Mouse (Mus musculus): ENCODE data around the gene Cbr1. TPM values are rescaled to one million over a fixed set of nuclear protein-coding genes. Genes with fewer than 3 reads are reported as not detected.
A peak's percentile ranks its signal among the peaks of the same experiment; 100 is the strongest.

The Cbr1 gene
- polyA plus RNA-seq, 1 experiment: 12.3 TPM

- 73% methylated on average over 4 of the region's 4 CpGs for WGBS
- no peaks in the 10 kb centered on the region for H3K4me1 ChIP-seq (ENCODE audit: control insufficient read depth, insufficient read depth, low read length)
- H3K27ac ChIP-seq (ENCODE audit: control insufficient read depth, insufficient read depth, low read depth, low read length, poor library complexity): no peak overlapping the region
- TF ChIP-seq POLR2A (IDR thresholded peaks at IDR 0.05; ENCODE audit: borderline replicate concordance, control insufficient read depth, low read depth, low read length): 0 out of 2 replicates have a peak, but pooled peaks have one; percentile 4
- no peak for TF ChIP-seq CTCF (IDR thresholded peaks at IDR 0.05; ENCODE audit: control insufficient read depth, insufficient read depth, low read length)
- no peak overlapping the region for H3K4me3 ChIP-seq (replicated peaks; ENCODE audit: control insufficient read depth, low read depth, low read length)
These were observed 19.0 kb downstream of the Cbr1 start for GRCm38 (mm10) chr16:93624671-93625070.

DNA sequence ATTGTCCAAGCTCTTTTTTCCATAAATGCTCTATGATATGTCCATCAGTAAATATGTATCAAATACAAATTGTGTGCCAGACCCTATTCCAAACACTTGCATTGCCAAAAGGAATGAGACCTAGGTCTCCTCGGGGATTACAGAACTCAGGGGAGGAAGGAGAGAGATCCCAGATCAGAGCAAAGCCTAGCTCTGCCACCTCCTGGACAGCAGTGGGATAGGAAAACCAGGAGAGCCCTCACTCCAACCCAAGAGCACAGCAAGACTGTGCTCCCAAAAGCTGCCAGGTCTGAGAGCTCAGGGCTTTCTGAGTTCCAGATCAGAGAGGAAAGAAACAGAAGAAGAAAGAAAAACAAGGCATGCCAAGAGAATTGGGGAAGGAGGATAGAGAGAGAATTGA is 21.1 kb downstream of the Cbr1 start:
- TF ChIP-seq CTCF (IDR thresholded peaks at IDR 0.05; ENCODE audit: control insufficient read depth, insufficient read depth, low read length): peak; percentile 10; the same call in 1 of the 2 replicates
- no peak for TF ChIP-seq POLR2A (IDR thresholded peaks at IDR 0.05; ENCODE audit: borderline replicate concordance, control insufficient read depth, low read depth, low read length)
- WGBS: 4% methylated on average over 1 of the region's 1 CpGs
- Histone ChIP-seq H3K4me3 (replicated peaks; ENCODE audit: control insufficient read depth, low read depth, low read length) (no peak overlapping the region), H3K4me1 (ENCODE audit: control insufficient read depth, insufficient read depth, low read length) (no peaks in the 10 kb centered on the region), H3K27ac (ENCODE audit: control insufficient read depth, insufficient read depth, low read depth, low read length, poor library complexity) (no peak overlapping the region)

DNA sequence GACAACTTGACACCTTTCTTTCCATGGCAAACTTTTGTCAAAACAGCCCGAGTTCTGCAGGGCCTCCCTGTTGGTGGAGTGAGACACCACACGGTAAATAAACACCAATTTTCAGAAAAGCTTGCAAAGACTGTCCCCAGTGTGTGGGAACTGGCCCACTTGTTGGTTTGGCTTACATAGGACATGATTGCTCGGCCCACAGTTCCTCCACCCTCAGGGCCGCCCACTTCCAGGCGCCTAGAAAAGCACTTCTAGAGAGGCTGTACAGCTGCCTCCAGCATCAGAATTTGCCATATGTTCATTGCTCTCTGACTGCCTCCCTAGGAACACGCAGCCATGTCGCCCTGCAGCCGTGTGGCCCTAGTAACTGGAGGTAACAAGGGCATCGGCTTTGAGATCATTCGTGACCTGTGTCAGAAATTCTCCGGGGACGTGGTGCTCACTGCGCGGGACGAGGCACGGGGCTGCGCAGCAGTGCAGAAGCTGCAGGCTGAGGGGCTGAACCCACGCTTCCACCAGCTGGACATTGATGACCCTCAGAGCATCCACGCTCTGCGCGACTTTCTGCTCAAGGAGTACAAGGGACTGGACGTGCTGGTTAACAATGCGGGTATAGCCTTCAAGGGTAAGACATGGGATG is 22.2 kb downstream of the Cbr1 start, which contains the start of gene Gm5678:
TSS of gene Gm5678 (plus strand) at position 337 of the 640 bp plus-strand sequence.
- H3K27ac ChIP-seq (ENCODE audit: control insufficient read depth, insufficient read depth, low read depth, low read length, poor library complexity): no peak within 1 kb of the TSS
- 82% methylated on average over 23 of the region's 23 CpGs for WGBS
- H3K4me1 ChIP-seq (ENCODE audit: control insufficient read depth, insufficient read depth, low read length): no peaks in the 10 kb centered on the region
- no peak within 1 kb of the TSS for H3K4me3 ChIP-seq (replicated peaks; ENCODE audit: control insufficient read depth, low read depth, low read length)
- TF ChIP-seq POLR2A (IDR thresholded peaks at IDR 0.05; ENCODE audit: borderline replicate concordance, control insufficient read depth, low read depth, low read length) (no peak), CTCF (IDR thresholded peaks at IDR 0.05; ENCODE audit: control insufficient read depth, insufficient read depth, low read length) (no peak)

DNA sequence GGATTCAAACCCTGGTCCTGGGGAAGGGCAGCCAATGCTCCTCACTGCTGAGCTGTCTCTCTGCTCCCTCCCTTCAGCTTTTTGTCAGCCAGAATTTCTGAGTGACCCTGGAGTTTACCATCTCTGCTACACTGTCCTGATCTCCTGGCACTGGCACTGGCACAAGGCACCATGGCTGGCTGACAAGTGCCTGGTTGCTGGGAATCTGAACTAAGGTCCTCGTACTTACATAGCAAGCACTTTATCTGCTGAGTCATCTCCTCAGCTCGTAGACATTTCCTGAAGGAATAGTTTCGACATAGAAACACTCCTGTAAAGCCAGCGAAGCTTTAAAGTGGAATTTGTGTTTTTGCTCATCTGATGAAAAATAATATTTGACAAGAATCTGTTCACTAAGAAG is 38.4 kb downstream of the Cbr1 start:
- Histone ChIP-seq H3K4me1 (ENCODE audit: control insufficient read depth, insufficient read depth, low read length) (no peaks in the 10 kb centered on the region), H3K4me3 (replicated peaks; ENCODE audit: control insufficient read depth, low read depth, low read length) (no peak overlapping the region), H3K27ac (ENCODE audit: control insufficient read depth, insufficient read depth, low read depth, low read length, poor library complexity) (no peak overlapping the region)
- 6% methylated on average over 4 of the region's 4 CpGs for WGBS
- TF ChIP-seq CTCF (IDR thresholded peaks at IDR 0.05; ENCODE audit: control insufficient read depth, insufficient read depth, low read length): no peak
- no peak for TF ChIP-seq POLR2A (IDR thresholded peaks at IDR 0.05; ENCODE audit: borderline replicate concordance, control insufficient read depth, low read depth, low read length)

DNA sequence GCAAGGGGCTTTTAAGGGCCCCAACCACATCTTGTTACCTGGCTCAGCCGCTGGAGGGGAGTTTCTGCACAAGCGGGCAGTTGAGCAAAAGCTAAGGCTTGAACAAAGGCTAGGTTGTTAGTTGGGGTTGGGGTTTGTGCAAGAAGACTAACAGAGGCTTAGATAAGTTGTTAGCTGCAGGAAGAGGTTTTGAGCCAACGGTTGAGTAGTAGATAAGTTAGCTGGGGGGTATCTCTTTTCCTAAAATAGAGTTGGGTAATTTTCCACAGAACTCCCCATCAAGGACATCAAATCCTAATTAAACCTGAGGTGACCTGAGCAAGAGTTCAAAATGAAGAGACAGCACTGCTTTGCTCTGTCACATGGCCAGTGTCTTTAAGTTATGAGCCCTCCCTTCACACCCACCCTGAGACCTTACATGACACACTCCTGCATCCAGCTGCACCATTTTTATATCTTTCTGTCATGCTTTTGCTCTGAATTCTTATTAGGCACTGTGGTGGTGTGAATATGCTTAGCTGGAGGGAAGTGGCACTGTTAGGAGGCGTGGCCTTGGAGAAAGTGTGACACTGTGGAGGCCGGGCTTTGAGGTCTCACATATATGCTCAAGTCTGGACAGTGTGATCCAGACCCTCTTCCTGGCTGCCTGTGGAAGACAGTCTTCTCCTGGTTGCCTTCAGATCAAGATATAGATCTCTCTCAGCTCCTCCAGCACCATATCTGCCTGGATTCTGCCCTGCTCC is 43.0 kb downstream of the Cbr1 start:
- no peaks in the 10 kb centered on the region for H3K4me1 ChIP-seq (ENCODE audit: control insufficient read depth, insufficient read depth, low read length)
- no peak overlapping the region for H3K4me3 ChIP-seq (replicated peaks; ENCODE audit: control insufficient read depth, low read depth, low read length)
- H3K27ac ChIP-seq (ENCODE audit: control insufficient read depth, insufficient read depth, low read depth, low read length, poor library complexity): no peak overlapping the region
- WGBS: 41% methylated on average over 5 of the region's 5 CpGs
- no peak for TF ChIP-seq POLR2A (IDR thresholded peaks at IDR 0.05; ENCODE audit: borderline replicate concordance, control insufficient read depth, low read depth, low read length)
- TF ChIP-seq CTCF (IDR thresholded peaks at IDR 0.05; ENCODE audit: control insufficient read depth, insufficient read depth, low read length): no peak

Other genes starting within 250 kb of the Cbr1 start
- gene Setd4, start 1.8 kb upstream of the Cbr1 start, polyA plus RNA-seq (2011; ENCODE audit: insufficient read depth, insufficient read length, low replicate concordance, missing spikeins): 17.1 TPM in 2 replicates
- not detected in 2 replicates for gene Gm5678, start 22.2 kb downstream of the Cbr1 start, polyA plus RNA-seq (2011; ENCODE audit: insufficient read depth, insufficient read length, low replicate concordance, missing spikeins)
- 1.7 and 2.6 TPM in 2 replicates for gene Cbr3, start 77.4 kb downstream of the Cbr1 start, polyA plus RNA-seq (2011; ENCODE audit: insufficient read depth, insufficient read length, low replicate concordance, missing spikeins)
- gene Dop1b, start 106.1 kb downstream of the Cbr1 start, polyA plus RNA-seq (2011; ENCODE audit: insufficient read depth, insufficient read length, low replicate concordance, missing spikeins): 36.9 and 49.2 TPM in 2 replicates
- gene Morc3, start 226.3 kb downstream of the Cbr1 start, polyA plus RNA-seq (2011; ENCODE audit: insufficient read depth, insufficient read length, low replicate concordance, missing spikeins): 26.5 and 34.2 TPM in 2 replicates

All from bone marrow, adult 2 months (tissue).